Mouse (Mus musculus): ENCODE measurements around the gene Abat.

Gene Abat

GRCm38 (mm10) chr16:8670041-8671035 is 157.1 kb downstream of the Abat start:
- peak; percentile 60 for DNase-seq (ENCODE audit: extremely low spot score, low spot score)

All from neural tube, embryonic 10.5 days (tissue).